Mouse (Mus musculus): Measurements from ENCODE around the gene Klrb1b. TPM values are rescaled to one million over a fixed set of nuclear protein-coding genes. Genes with fewer than 3 reads are reported as not detected.

The Klrb1b gene
- polyA plus RNA-seq (2016; fragmentation: Nextera tagmentation; extraction: Ambion mirVana): not detected in 2 replicates

- H3K36me3 ChIP-seq: no peaks in the 10 kb centered on the region
- no peak for ATAC-seq (ENCODE audit: insufficient number of reproducible peaks, insufficient read depth, low FRiP score, low TSS enrichment, low read depth)
Observed at GRCm38 (mm10) chr6:128826132-128826531, at the start of gene Klrb1b, which contains the start of gene Gm44511. Klrb1b (minus strand) TSS chr6:128826331. Gm44511 (minus strand) TSS chr6:128826315.

GRCm38 (mm10) chr6:128871910-128872610 is 45.9 kb upstream of the Klrb1b start:
- Histone ChIP-seq H3K4me3 (replicated peaks) (no peak overlapping the region), H3K27ac (no peak overlapping the region), H3K9ac (replicated peaks) (no peak overlapping the region), H3K4me2 (no peak overlapping the region), H3K27me3 (no peaks in the 10 kb centered on the region), H3K9me3 (peaks cover 5% of the 10 kb centered on the region; the same call in 1 of the 2 replicates), H3K36me3 (no peaks in the 10 kb centered on the region), H3K4me1 (replicated peaks) (no peaks in the 10 kb centered on the region)
- WGBS: 85% methylated on average over 1 of the region's 1 CpGs
- ATAC-seq (ENCODE audit: insufficient number of reproducible peaks, insufficient read depth, low FRiP score, low TSS enrichment, low read depth): no peak

More at GRCm38 (mm10) chr6:128826132-128826531, at the start of gene Klrb1b, which contains the start of gene Gm44511:
- H3K27ac ChIP-seq: no peak within 1 kb of the TSS
- H3K9me3 ChIP-seq: no peaks in the 10 kb centered on the region
- H3K4me3 ChIP-seq (replicated peaks): no peak within 1 kb of the TSS
- 0 out of 2 replicates have a peak, but pooled peaks cover 3% of the 10 kb centered on the region for H3K4me1 ChIP-seq (replicated peaks)
- no peak within 1 kb of the TSS for H3K9ac ChIP-seq (replicated peaks)
- no peak within 1 kb of the TSS for H3K4me2 ChIP-seq
- no peaks in the 10 kb centered on the region for H3K27me3 ChIP-seq
- 91% methylated on average over 6 of the region's 6 CpGs for WGBS

- no peak overlapping the region for H3K9ac ChIP-seq (replicated peaks)
- no peak for ATAC-seq (ENCODE audit: insufficient number of reproducible peaks, insufficient read depth, low FRiP score, low TSS enrichment, low read depth)
- no peaks in the 10 kb centered on the region for H3K36me3 ChIP-seq
- no peak overlapping the region for H3K4me2 ChIP-seq
- WGBS: 13% methylated on average over 3 of the region's 3 CpGs
- H3K27me3 ChIP-seq: no peaks in the 10 kb centered on the region
- H3K9me3 ChIP-seq: no peaks in the 10 kb centered on the region
- H3K4me3 ChIP-seq (replicated peaks): no peak overlapping the region
- no peaks in the 10 kb centered on the region for H3K4me1 ChIP-seq (replicated peaks)
- no peak overlapping the region for H3K27ac ChIP-seq
Observed at GRCm38 (mm10) chr6:128868861-128869260, 42.7 kb upstream of the Klrb1b start.

GRCm38 (mm10) chr6:128857976-128858375 is 31.8 kb upstream of the Klrb1b start:
- Histone ChIP-seq H3K4me1 (replicated peaks) (no peaks in the 10 kb centered on the region), H3K4me2 (no peak overlapping the region), H3K4me3 (replicated peaks) (no peak overlapping the region), H3K9me3 (no peaks in the 10 kb centered on the region), H3K9ac (replicated peaks) (no peak overlapping the region), H3K27ac (no peak overlapping the region), H3K36me3 (no peaks in the 10 kb centered on the region), H3K27me3 (no peaks in the 10 kb centered on the region)
- ATAC-seq (ENCODE audit: insufficient number of reproducible peaks, insufficient read depth, low FRiP score, low TSS enrichment, low read depth): no peak
- WGBS: 78% methylated on average over 2 of the region's 2 CpGs

- Histone ChIP-seq H3K36me3 (no peaks in the 10 kb centered on the region), H3K4me1 (replicated peaks) (no peaks in the 10 kb centered on the region), H3K27ac (no peak overlapping the region), H3K27me3 (no peaks in the 10 kb centered on the region), H3K9me3 (no peaks in the 10 kb centered on the region), H3K4me2 (no peak overlapping the region), H3K9ac (replicated peaks) (no peak overlapping the region), H3K4me3 (replicated peaks) (no peak overlapping the region)
- 77% methylated on average over 5 of the region's 5 CpGs for WGBS
- no peak for ATAC-seq (ENCODE audit: insufficient number of reproducible peaks, insufficient read depth, low FRiP score, low TSS enrichment, low read depth)
Observed at GRCm38 (mm10) chr6:128856250-128856649, 30.1 kb upstream of the Klrb1b start.

GRCm38 (mm10) chr6:128855477-128855876 is 29.3 kb upstream of the Klrb1b start:
- ATAC-seq (ENCODE audit: insufficient number of reproducible peaks, insufficient read depth, low FRiP score, low TSS enrichment, low read depth): no peak
- WGBS: 63% methylated on average over 1 of the region's 1 CpGs
- H3K36me3 ChIP-seq: no peaks in the 10 kb centered on the region
- no peaks in the 10 kb centered on the region for H3K9me3 ChIP-seq
- H3K4me3 ChIP-seq (replicated peaks): no peak overlapping the region
- no peaks in the 10 kb centered on the region for H3K4me1 ChIP-seq (replicated peaks)
- no peak overlapping the region for H3K4me2 ChIP-seq
- no peak overlapping the region for H3K9ac ChIP-seq (replicated peaks)
- H3K27me3 ChIP-seq: no peaks in the 10 kb centered on the region
- H3K27ac ChIP-seq: no peak overlapping the region

GRCm38 (mm10) chr6:128854895-128855294 is 28.8 kb upstream of the Klrb1b start:
- no peak overlapping the region for H3K27ac ChIP-seq
- H3K36me3 ChIP-seq: no peaks in the 10 kb centered on the region
- 91% methylated on average over 3 of the region's 3 CpGs for WGBS

GRCm38 (mm10) chr6:128854024-128854820 is 28.1 kb upstream of the Klrb1b start:
- H3K4me3 ChIP-seq (replicated peaks): no peak overlapping the region
- 47% methylated on average over 12 of the region's 12 CpGs for WGBS

More at GRCm38 (mm10) chr6:128854895-128855294, 28.8 kb upstream of the Klrb1b start:
- no peak for ATAC-seq (ENCODE audit: insufficient number of reproducible peaks, insufficient read depth, low FRiP score, low TSS enrichment, low read depth)
- Histone ChIP-seq H3K4me2 (no peak overlapping the region), H3K9ac (replicated peaks) (no peak overlapping the region), H3K9me3 (no peaks in the 10 kb centered on the region), H3K4me1 (replicated peaks) (no peaks in the 10 kb centered on the region), H3K4me3 (replicated peaks) (no peak overlapping the region), H3K27me3 (no peaks in the 10 kb centered on the region)

GRCm38 (mm10) chr6:128852766-128853165 is 26.6 kb upstream of the Klrb1b start:
- no peak overlapping the region for H3K9ac ChIP-seq (replicated peaks)
- no peaks in the 10 kb centered on the region for H3K27me3 ChIP-seq
- no peak overlapping the region for H3K4me3 ChIP-seq (replicated peaks)
- no peaks in the 10 kb centered on the region for H3K36me3 ChIP-seq
- no peak overlapping the region for H3K27ac ChIP-seq
- H3K9me3 ChIP-seq: no peaks in the 10 kb centered on the region
- no peak for ATAC-seq (ENCODE audit: insufficient number of reproducible peaks, insufficient read depth, low FRiP score, low TSS enrichment, low read depth)
- 94% methylated on average over 3 of the region's 3 CpGs for WGBS
- no peak overlapping the region for H3K4me2 ChIP-seq
- H3K4me1 ChIP-seq (replicated peaks): no peaks in the 10 kb centered on the region

More at GRCm38 (mm10) chr6:128854024-128854820, 28.1 kb upstream of the Klrb1b start:
- H3K4me1 ChIP-seq (replicated peaks): no peaks in the 10 kb centered on the region
- peak; percentile 82 for ATAC-seq (ENCODE audit: insufficient number of reproducible peaks, insufficient read depth, low FRiP score, low TSS enrichment, low read depth)
- H3K27ac ChIP-seq: no peak overlapping the region
- H3K9me3 ChIP-seq: no peaks in the 10 kb centered on the region
- no peaks in the 10 kb centered on the region for H3K27me3 ChIP-seq
- H3K9ac ChIP-seq (replicated peaks): no peak overlapping the region
- H3K4me2 ChIP-seq: peak overlapping the region; percentile 26; the same call in 1 of the 2 replicates
- H3K36me3 ChIP-seq: no peaks in the 10 kb centered on the region

- 81% methylated on average over 2 of the region's 2 CpGs for WGBS
- H3K4me2 ChIP-seq: no peak overlapping the region
- no peak overlapping the region for H3K27ac ChIP-seq
- H3K9ac ChIP-seq (replicated peaks): no peak overlapping the region
- no peak overlapping the region for H3K4me3 ChIP-seq (replicated peaks)
- H3K36me3 ChIP-seq: no peaks in the 10 kb centered on the region
- no peaks in the 10 kb centered on the region for H3K27me3 ChIP-seq
- ATAC-seq (ENCODE audit: insufficient number of reproducible peaks, insufficient read depth, low FRiP score, low TSS enrichment, low read depth): no peak
- no peaks in the 10 kb centered on the region for H3K9me3 ChIP-seq
- no peaks in the 10 kb centered on the region for H3K4me1 ChIP-seq (replicated peaks)
Observed at GRCm38 (mm10) chr6:128851151-128851550, 25.0 kb upstream of the Klrb1b start.

GRCm38 (mm10) chr6:128850671-128851070 is 24.5 kb upstream of the Klrb1b start:
- H3K27ac ChIP-seq: no peak overlapping the region
- no peak overlapping the region for H3K9ac ChIP-seq (replicated peaks)
- WGBS: 79% methylated on average over 2 of the region's 2 CpGs

More at GRCm38 (mm10) chr6:128850671-128851070, 24.5 kb upstream of the Klrb1b start:
- H3K27me3 ChIP-seq: no peaks in the 10 kb centered on the region
- H3K9me3 ChIP-seq: no peaks in the 10 kb centered on the region
- no peak for ATAC-seq (ENCODE audit: insufficient number of reproducible peaks, insufficient read depth, low FRiP score, low TSS enrichment, low read depth)
- no peak overlapping the region for H3K4me3 ChIP-seq (replicated peaks)
- H3K36me3 ChIP-seq: no peaks in the 10 kb centered on the region
- no peaks in the 10 kb centered on the region for H3K4me1 ChIP-seq (replicated peaks)
- no peak overlapping the region for H3K4me2 ChIP-seq

Data from limb, embryonic 12.5 days (tissue).